Mouse (Mus musculus): ENCODE results near the gene Cyct. TPM values are rescaled to one million over a fixed set of nuclear protein-coding genes. Genes with fewer than 3 reads are reported as not detected.
A peak's percentile ranks its signal among the peaks of the same experiment; 100 is the strongest.

Gene Cyct
- not detected in 2 replicates for polyA plus RNA-seq (2012; rRNA removed)

- Histone ChIP-seq H3K27ac (ENCODE audit: control insufficient read depth, insufficient read depth, low read length) (no peak within 1 kb of the TSS), H3K4me3 (ENCODE audit: control insufficient read depth, insufficient read depth, low read length) (no peak within 1 kb of the TSS), H3K4me1 (replicated peaks; ENCODE audit: control insufficient read depth, insufficient read depth, low read length) (no peaks in the 10 kb centered on the region), H3K27me3 (ENCODE audit: control insufficient read depth, insufficient read depth, low read length) (no peaks in the 10 kb centered on the region), H3K36me3 (ENCODE audit: control insufficient read depth, insufficient read depth, low read length) (no peaks in the 10 kb centered on the region)
- WGBS = 91% methylated on average over 11 of the region's 11 CpGs
- no peak for DNase-seq
- TF ChIP-seq POLR2A (IDR thresholded peaks at IDR 0.05; ENCODE audit: control insufficient read depth, extremely low read depth, insufficient read depth, low read length, poor library complexity) (no peak), CTCF (IDR thresholded peaks at IDR 0.05; ENCODE audit: borderline replicate concordance, control insufficient read depth, extremely low read depth, insufficient read depth, low read length, poor library complexity) (no peak)
These were observed at the start of gene Cyct for GRCm38 (mm10) chr2:76360226-76360625. Gene Cyct (minus strand): TSS chr2:76360450.

GRCm38 (mm10) chr2:76409986-76410385, 49.7 kb upstream of the Cyct start:
- no peak for DNase-seq
- Histone ChIP-seq H3K36me3 (ENCODE audit: control insufficient read depth, insufficient read depth, low read length) (no peaks in the 10 kb centered on the region), H3K4me1 (replicated peaks; ENCODE audit: control insufficient read depth, insufficient read depth, low read length) (peaks cover 12% of the 10 kb centered on the region), H3K27ac (ENCODE audit: control insufficient read depth, insufficient read depth, low read length) (no peak overlapping the region), H3K27me3 (ENCODE audit: control insufficient read depth, insufficient read depth, low read length) (peaks cover 17% of the 10 kb centered on the region; the same call in 1 of the 2 replicates), H3K4me3 (ENCODE audit: control insufficient read depth, insufficient read depth, low read length) (no peak overlapping the region)
- TF ChIP-seq CTCF (IDR thresholded peaks at IDR 0.05; ENCODE audit: borderline replicate concordance, control insufficient read depth, extremely low read depth, insufficient read depth, low read length, poor library complexity) = no peak
- no peak for TF ChIP-seq POLR2A (IDR thresholded peaks at IDR 0.05; ENCODE audit: control insufficient read depth, extremely low read depth, insufficient read depth, low read length, poor library complexity)
- WGBS = 94% methylated on average over 2 of the region's 2 CpGs

- TF ChIP-seq CTCF (IDR thresholded peaks at IDR 0.05; ENCODE audit: borderline replicate concordance, control insufficient read depth, extremely low read depth, insufficient read depth, low read length, poor library complexity) (no peak), POLR2A (IDR thresholded peaks at IDR 0.05; ENCODE audit: control insufficient read depth, extremely low read depth, insufficient read depth, low read length, poor library complexity) (no peak)
- 80% methylated on average over 1 of the region's 1 CpGs for WGBS
- no peak for DNase-seq
- Histone ChIP-seq H3K27me3 (ENCODE audit: control insufficient read depth, insufficient read depth, low read length) (peaks cover 17% of the 10 kb centered on the region; the same call in 1 of the 2 replicates), H3K27ac (ENCODE audit: control insufficient read depth, insufficient read depth, low read length) (no peak overlapping the region), H3K4me3 (ENCODE audit: control insufficient read depth, insufficient read depth, low read length) (no peak overlapping the region), H3K36me3 (ENCODE audit: control insufficient read depth, insufficient read depth, low read length) (no peaks in the 10 kb centered on the region), H3K4me1 (replicated peaks; ENCODE audit: control insufficient read depth, insufficient read depth, low read length) (peaks cover 12% of the 10 kb centered on the region)
These were observed 49.3 kb upstream of the Cyct start for GRCm38 (mm10) chr2:76409526-76409925.

GRCm38 (mm10) chr2:76406937-76407441, 46.7 kb upstream of the Cyct start:
- no peak overlapping the region for H3K27ac ChIP-seq (ENCODE audit: control insufficient read depth, insufficient read depth, low read length)
- peak; percentile 1 for DNase-seq

GRCm38 (mm10) chr2:76406151-76406936, 46.1 kb upstream of the Cyct start, which contains the start of gene Osbpl6:
Gene Osbpl6 (plus strand): TSS chr2:76406508.
- Histone ChIP-seq H3K27ac (ENCODE audit: control insufficient read depth, insufficient read depth, low read length) (no peak within 1 kb of the TSS), H3K4me3 (ENCODE audit: control insufficient read depth, insufficient read depth, low read length) (peak within 1 kb of the TSS; percentile 33), H3K4me1 (replicated peaks; ENCODE audit: control insufficient read depth, insufficient read depth, low read length) (peaks cover 12% of the 10 kb centered on the region), H3K27me3 (ENCODE audit: control insufficient read depth, insufficient read depth, low read length) (peaks cover 19% of the 10 kb centered on the region; the same call in 1 of the 2 replicates), H3K36me3 (ENCODE audit: control insufficient read depth, insufficient read depth, low read length) (no peaks in the 10 kb centered on the region)
- TF ChIP-seq POLR2A (IDR thresholded peaks at IDR 0.05; ENCODE audit: control insufficient read depth, extremely low read depth, insufficient read depth, low read length, poor library complexity) (no peak), CTCF (IDR thresholded peaks at IDR 0.05; ENCODE audit: borderline replicate concordance, control insufficient read depth, extremely low read depth, insufficient read depth, low read length, poor library complexity) (no peak)
- 2% methylated on average over 87 of the region's 89 CpGs for WGBS
- peak; percentile 8 for DNase-seq

More at GRCm38 (mm10) chr2:76406937-76407441, 46.7 kb upstream of the Cyct start:
- H3K4me3 ChIP-seq (ENCODE audit: control insufficient read depth, insufficient read depth, low read length) = peak overlapping the region; percentile 27
- peaks cover 12% of the 10 kb centered on the region for H3K4me1 ChIP-seq (replicated peaks; ENCODE audit: control insufficient read depth, insufficient read depth, low read length)
- H3K36me3 ChIP-seq (ENCODE audit: control insufficient read depth, insufficient read depth, low read length) = no peaks in the 10 kb centered on the region
- no peak for TF ChIP-seq POLR2A (IDR thresholded peaks at IDR 0.05; ENCODE audit: control insufficient read depth, extremely low read depth, insufficient read depth, low read length, poor library complexity)
- TF ChIP-seq CTCF (IDR thresholded peaks at IDR 0.05; ENCODE audit: borderline replicate concordance, control insufficient read depth, extremely low read depth, insufficient read depth, low read length, poor library complexity) = no peak
- WGBS = 1% methylated on average over 47 of the region's 49 CpGs
- peaks cover 19% of the 10 kb centered on the region; the same call in 1 of the 2 replicates for H3K27me3 ChIP-seq (ENCODE audit: control insufficient read depth, insufficient read depth, low read length)

- TF ChIP-seq POLR2A (IDR thresholded peaks at IDR 0.05; ENCODE audit: control insufficient read depth, extremely low read depth, insufficient read depth, low read length, poor library complexity) (no peak), CTCF (IDR thresholded peaks at IDR 0.05; ENCODE audit: borderline replicate concordance, control insufficient read depth, extremely low read depth, insufficient read depth, low read length, poor library complexity) (no peak)
- Histone ChIP-seq H3K4me1 (replicated peaks; ENCODE audit: control insufficient read depth, insufficient read depth, low read length) (peaks cover 12% of the 10 kb centered on the region), H3K4me3 (ENCODE audit: control insufficient read depth, insufficient read depth, low read length) (no peak overlapping the region), H3K27me3 (ENCODE audit: control insufficient read depth, insufficient read depth, low read length) (peaks cover 19% of the 10 kb centered on the region; the same call in 1 of the 2 replicates), H3K27ac (ENCODE audit: control insufficient read depth, insufficient read depth, low read length) (no peak overlapping the region), H3K36me3 (ENCODE audit: control insufficient read depth, insufficient read depth, low read length) (no peaks in the 10 kb centered on the region)
- DNase-seq = no peak
- WGBS = 12% methylated on average over 15 of the region's 15 CpGs
These were observed 45.4 kb upstream of the Cyct start for GRCm38 (mm10) chr2:76405596-76406150.

Measured in thymus, adult 2 months (tissue).